Mouse (Mus musculus) spleen, adult 2 months (tissue): ENCODE data around the gene Rhbdf2.

Source experiments
- CTCF ChIP-seq: fragments of 200-500 bp; IDR thresholded peaks from 2 replicates; pipeline ENCODE4 v1.5.1; 2011; ENCODE audit warnings: mild to moderate bottlenecking, inconsistent platforms; ENCODE audit not compliant: insufficient read depth, insufficient read length, insufficient replicate concordance; ENCODE audit errors: extremely low read depth
- POLR2A ChIP-seq: fragments of 200-500 bp; IDR thresholded peaks from 2 replicates; pipeline ENCODE4 v1.6.1; 2011; ENCODE audit warnings: low read depth, low read length, inconsistent platforms

DNA sequence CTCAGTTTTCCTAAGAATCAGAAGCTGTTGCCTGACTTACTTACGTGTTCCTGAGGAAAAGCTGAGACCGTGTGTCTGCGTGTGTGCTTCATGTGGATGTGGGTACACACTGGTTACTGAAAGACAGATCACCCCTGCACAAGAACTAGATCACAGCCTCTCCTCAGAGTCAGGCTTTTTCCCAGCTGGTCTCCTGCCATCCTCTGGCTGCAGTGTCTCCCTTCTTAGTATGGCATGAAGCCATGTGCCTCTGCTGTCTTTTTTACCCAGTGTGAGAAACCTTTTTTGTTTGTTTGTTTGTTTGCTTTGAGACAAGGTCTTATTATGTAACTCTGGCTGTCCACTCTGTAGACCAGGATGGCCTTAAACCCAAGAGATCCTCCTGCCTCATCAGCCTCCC is 47.5 kb downstream of the Rhbdf2 start:
- TF ChIP-seq CTCF (no peak), POLR2A (no peak)
